Mouse (Mus musculus): Measurements from ENCODE around the gene Inpp5b. TPM values are rescaled to one million over a fixed set of nuclear protein-coding genes. Genes with fewer than 3 reads are reported as not detected.

Inpp5b gene
- polyA plus RNA-seq, 1 experiment, result 25.1 TPM

DNA sequence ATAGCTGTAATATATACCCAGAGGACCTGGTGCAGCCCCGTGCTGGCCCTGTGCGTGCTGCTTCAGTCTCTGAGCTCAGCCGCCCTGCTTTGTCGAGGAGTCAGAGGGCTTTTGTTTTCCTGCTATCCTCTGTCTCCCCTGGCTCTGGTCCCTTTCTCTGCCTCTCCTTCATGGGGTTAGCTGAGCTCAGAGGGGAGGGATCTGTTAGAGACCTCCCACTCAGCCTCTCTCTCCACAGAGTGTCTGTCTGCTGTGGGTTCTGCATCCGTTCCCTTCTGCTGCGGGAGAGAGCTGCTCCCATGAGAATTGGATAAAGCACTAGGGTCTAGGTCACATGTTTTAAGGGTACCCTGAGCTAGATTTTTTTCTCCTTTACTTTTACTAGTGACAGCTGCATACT, 15.5 kb upstream of the Inpp5b start:
- H3K79me2 ChIP-seq (ENCODE audit: control insufficient read depth, insufficient read depth), result no peaks in the 10 kb centered on the region
- no peak overlapping the region for H3K4me2 ChIP-seq (ENCODE audit: low read depth)
- H3K27me3 ChIP-seq (ENCODE audit: control insufficient read depth, insufficient read depth, insufficient read length), result no peaks in the 10 kb centered on the region
- TF ChIP-seq TCF12 (IDR thresholded peaks at IDR 0.05; ENCODE audit: insufficient read depth, poor library complexity, severe bottlenecking) (no peak), POLR2A (IDR thresholded peaks at IDR 0.05; ENCODE audit: insufficient read length, low read depth) (no peak), CEBPB (IDR thresholded peaks at IDR 0.05; ENCODE audit: insufficient read depth, poor library complexity, severe bottlenecking) (no peak), POLR2AphosphoS2 (IDR thresholded peaks at IDR 0.05; ENCODE audit: insufficient read length, low read depth) (no peak), USF1 (IDR thresholded peaks at IDR 0.05; ENCODE audit: low read depth) (no peak), TCF3 (IDR thresholded peaks at IDR 0.05; ENCODE audit: insufficient read length, low read depth) (no peak), E2F4 (IDR thresholded peaks at IDR 0.05; ENCODE audit: insufficient read depth) (no peak), MAX (IDR thresholded peaks at IDR 0.05; ENCODE audit: low read depth) (no peak), MYOG (IDR thresholded peaks at IDR 0.05; ENCODE audit: control insufficient read depth in 1 of 3, insufficient read depth in 1 of 3, insufficient read length in 2 of 3, low read depth in 2 of 3) (no peak), MYOD1 (IDR thresholded peaks at IDR 0.05; ENCODE audit: control insufficient read depth in 1 of 3, insufficient read length in 2 of 3, low read depth in 2 of 3) (no peak), REST (IDR thresholded peaks at IDR 0.05; ENCODE audit: insufficient read depth, insufficient read length) (no peak), SRF (IDR thresholded peaks at IDR 0.05; ENCODE audit: control insufficient read depth, insufficient read length, low read depth) (no peak)
- no peak overlapping the region for H3K4me3 ChIP-seq
- H3ac ChIP-seq (ENCODE audit: control insufficient read depth, insufficient read length), result no peak overlapping the region
- peaks cover 37% of the 10 kb centered on the region for H3K36me3 ChIP-seq (ENCODE audit: control insufficient read depth, insufficient read depth)

DNA sequence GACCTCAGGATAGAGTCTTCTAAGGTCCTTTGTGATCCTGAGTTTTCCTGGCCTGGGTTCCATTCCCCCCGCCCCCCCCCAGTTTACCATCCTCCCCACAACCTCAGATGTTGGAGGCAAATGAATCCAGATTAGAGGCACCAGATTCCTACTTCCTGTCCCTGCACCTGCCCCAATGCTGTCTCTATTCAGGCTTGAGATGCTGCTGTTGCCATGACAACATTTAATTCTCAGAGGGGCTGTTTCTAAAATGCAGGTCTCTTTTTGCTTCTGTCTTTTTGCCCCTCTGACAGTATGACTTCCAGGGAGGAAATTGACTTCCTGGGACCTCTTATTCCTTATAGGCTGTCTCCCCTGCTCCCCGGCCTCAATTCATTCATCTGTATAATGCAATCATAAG, 4.7 kb upstream of the Inpp5b start:
- H3K79me2 ChIP-seq (ENCODE audit: control insufficient read depth, insufficient read depth), result peaks cover 2% of the 10 kb centered on the region
- peaks cover 19% of the 10 kb centered on the region for H3K36me3 ChIP-seq (ENCODE audit: control insufficient read depth, insufficient read depth)
- no peak for TF ChIP-seq SRF (IDR thresholded peaks at IDR 0.05; ENCODE audit: control insufficient read depth, insufficient read length, low read depth)
- TF ChIP-seq MYOG (IDR thresholded peaks at IDR 0.05; ENCODE audit: control insufficient read depth in 1 of 3, insufficient read depth in 1 of 3, insufficient read length in 2 of 3, low read depth in 2 of 3), result no peak
- no peak for TF ChIP-seq POLR2A (IDR thresholded peaks at IDR 0.05; ENCODE audit: insufficient read length, low read depth)
- no peak for TF ChIP-seq TCF3 (IDR thresholded peaks at IDR 0.05; ENCODE audit: insufficient read length, low read depth)
- no peak for TF ChIP-seq TCF12 (IDR thresholded peaks at IDR 0.05; ENCODE audit: insufficient read depth, poor library complexity, severe bottlenecking)
- TF ChIP-seq E2F4 (IDR thresholded peaks at IDR 0.05; ENCODE audit: insufficient read depth), result no peak
- TF ChIP-seq POLR2AphosphoS2 (IDR thresholded peaks at IDR 0.05; ENCODE audit: insufficient read length, low read depth), result no peak
- TF ChIP-seq CEBPB (IDR thresholded peaks at IDR 0.05; ENCODE audit: insufficient read depth, poor library complexity, severe bottlenecking), result no peak
- TF ChIP-seq REST (IDR thresholded peaks at IDR 0.05; ENCODE audit: insufficient read depth, insufficient read length), result no peak
- no peak for TF ChIP-seq MYOD1 (IDR thresholded peaks at IDR 0.05; ENCODE audit: control insufficient read depth in 1 of 3, insufficient read length in 2 of 3, low read depth in 2 of 3)
- no peak for TF ChIP-seq USF1 (IDR thresholded peaks at IDR 0.05; ENCODE audit: low read depth)
- no peak for TF ChIP-seq MAX (IDR thresholded peaks at IDR 0.05; ENCODE audit: low read depth)
- no peak overlapping the region for H3K4me3 ChIP-seq
- H3ac ChIP-seq (ENCODE audit: control insufficient read depth, insufficient read length), result no peak overlapping the region
- no peak overlapping the region for H3K4me2 ChIP-seq (ENCODE audit: low read depth)
- no peaks in the 10 kb centered on the region for H3K27me3 ChIP-seq (ENCODE audit: control insufficient read depth, insufficient read depth, insufficient read length)

DNA sequence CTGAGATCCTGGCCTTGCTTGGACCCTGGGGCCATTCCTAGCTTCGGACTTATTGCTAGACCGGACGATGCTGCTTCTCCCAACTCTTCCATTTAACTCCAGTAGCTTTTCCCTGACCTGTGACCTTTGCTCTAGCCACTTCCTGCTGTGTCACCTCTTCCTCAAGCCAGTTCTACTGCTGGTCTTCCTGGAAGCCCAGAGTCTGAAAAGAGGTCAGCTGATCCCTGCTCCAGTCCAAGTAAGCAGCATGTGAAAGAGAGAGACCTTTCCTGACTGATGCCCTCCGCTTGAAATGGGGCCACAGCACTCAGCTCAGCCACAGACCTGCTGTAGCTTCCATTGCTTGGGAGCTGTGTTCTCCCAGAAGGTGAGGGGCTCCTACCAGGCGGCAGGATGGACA, 4.2 kb upstream of the Inpp5b start:
- no peak overlapping the region for H3ac ChIP-seq (ENCODE audit: control insufficient read depth, insufficient read length)
- H3K79me2 ChIP-seq (ENCODE audit: control insufficient read depth, insufficient read depth), result peaks cover 7% of the 10 kb centered on the region
- no peak overlapping the region for H3K4me2 ChIP-seq (ENCODE audit: low read depth)
- no peak overlapping the region for H3K4me3 ChIP-seq
- H3K27me3 ChIP-seq (ENCODE audit: control insufficient read depth, insufficient read depth, insufficient read length), result no peaks in the 10 kb centered on the region
- H3K36me3 ChIP-seq (ENCODE audit: control insufficient read depth, insufficient read depth), result peaks cover 15% of the 10 kb centered on the region
- TF ChIP-seq REST (IDR thresholded peaks at IDR 0.05; ENCODE audit: insufficient read depth, insufficient read length) (no peak), POLR2A (IDR thresholded peaks at IDR 0.05; ENCODE audit: insufficient read length, low read depth) (no peak), SRF (IDR thresholded peaks at IDR 0.05; ENCODE audit: control insufficient read depth, insufficient read length, low read depth) (no peak), MYOG (IDR thresholded peaks at IDR 0.05; ENCODE audit: control insufficient read depth in 1 of 3, insufficient read depth in 1 of 3, insufficient read length in 2 of 3, low read depth in 2 of 3) (no peak), MAX (IDR thresholded peaks at IDR 0.05; ENCODE audit: low read depth) (no peak), E2F4 (IDR thresholded peaks at IDR 0.05; ENCODE audit: insufficient read depth) (no peak)

DNA sequence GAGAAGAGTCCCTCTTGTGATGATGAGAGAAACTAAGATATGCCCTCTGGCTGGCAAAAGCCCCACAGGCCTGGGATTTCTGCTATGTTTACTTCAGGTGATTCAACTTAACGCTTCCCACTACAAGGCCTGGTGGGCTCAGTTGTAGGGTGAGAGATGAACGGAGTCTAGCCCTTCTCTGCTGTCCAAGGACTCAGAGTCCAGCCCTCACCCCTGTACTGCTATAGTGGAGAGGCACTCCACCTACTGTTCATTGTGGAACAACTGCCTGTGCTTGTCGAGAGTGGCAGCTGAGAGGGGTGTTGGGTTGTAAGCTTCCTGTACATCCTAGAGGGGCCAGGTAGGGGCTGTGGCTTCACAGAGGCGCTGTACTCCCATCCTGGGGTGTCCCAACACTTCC, 3.6 kb upstream of the Inpp5b start:
- H3K4me2 ChIP-seq (ENCODE audit: low read depth), result no peak overlapping the region
- peaks cover 9% of the 10 kb centered on the region for H3K36me3 ChIP-seq (ENCODE audit: control insufficient read depth, insufficient read depth)
- H3ac ChIP-seq (ENCODE audit: control insufficient read depth, insufficient read length), result no peak overlapping the region
- H3K79me2 ChIP-seq (ENCODE audit: control insufficient read depth, insufficient read depth), result peaks cover 12% of the 10 kb centered on the region
- no peak overlapping the region for H3K4me3 ChIP-seq
- H3K27me3 ChIP-seq (ENCODE audit: control insufficient read depth, insufficient read depth, insufficient read length), result no peaks in the 10 kb centered on the region
- no peak for TF ChIP-seq POLR2A (IDR thresholded peaks at IDR 0.05; ENCODE audit: insufficient read length, low read depth)
- TF ChIP-seq POLR2AphosphoS2 (IDR thresholded peaks at IDR 0.05; ENCODE audit: insufficient read length, low read depth), result no peak
- no peak for TF ChIP-seq REST (IDR thresholded peaks at IDR 0.05; ENCODE audit: insufficient read depth, insufficient read length)
- TF ChIP-seq MYOG (IDR thresholded peaks at IDR 0.05; ENCODE audit: control insufficient read depth in 1 of 3, insufficient read depth in 1 of 3, insufficient read length in 2 of 3, low read depth in 2 of 3), result no peak
- no peak for TF ChIP-seq MAX (IDR thresholded peaks at IDR 0.05; ENCODE audit: low read depth)
- no peak for TF ChIP-seq SRF (IDR thresholded peaks at IDR 0.05; ENCODE audit: control insufficient read depth, insufficient read length, low read depth)
- TF ChIP-seq TCF12 (IDR thresholded peaks at IDR 0.05; ENCODE audit: insufficient read depth, poor library complexity, severe bottlenecking), result no peak
- TF ChIP-seq CEBPB (IDR thresholded peaks at IDR 0.05; ENCODE audit: insufficient read depth, poor library complexity, severe bottlenecking), result no peak
- TF ChIP-seq TCF3 (IDR thresholded peaks at IDR 0.05; ENCODE audit: insufficient read length, low read depth), result no peak
- TF ChIP-seq USF1 (IDR thresholded peaks at IDR 0.05; ENCODE audit: low read depth), result no peak
- TF ChIP-seq MYOD1 (IDR thresholded peaks at IDR 0.05; ENCODE audit: control insufficient read depth in 1 of 3, insufficient read length in 2 of 3, low read depth in 2 of 3), result no peak
- TF ChIP-seq E2F4 (IDR thresholded peaks at IDR 0.05; ENCODE audit: insufficient read depth), result no peak

DNA sequence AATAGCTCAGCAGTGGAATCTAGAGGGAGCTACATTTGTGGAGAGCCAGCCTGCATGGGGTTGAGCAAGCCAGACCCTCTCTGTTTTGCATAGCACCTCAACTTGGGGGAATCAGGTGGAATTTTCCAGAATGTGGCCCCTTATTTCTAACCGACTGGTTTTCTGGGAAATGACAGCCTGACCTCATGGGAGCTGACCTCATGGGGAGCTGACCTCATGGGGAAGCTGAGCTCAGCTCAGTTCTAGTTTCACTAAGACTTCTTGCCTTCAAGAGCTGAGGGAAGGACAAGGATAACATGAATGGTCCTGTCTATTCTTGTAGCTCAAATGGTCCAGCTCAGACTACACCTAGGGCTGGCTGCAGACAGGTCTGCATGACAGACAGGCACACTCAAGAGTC, 2.9 kb upstream of the Inpp5b start:
- Histone ChIP-seq H3K27me3 (ENCODE audit: control insufficient read depth, insufficient read depth, insufficient read length) (no peaks in the 10 kb centered on the region), H3K4me2 (ENCODE audit: low read depth) (no peak overlapping the region), H3K36me3 (ENCODE audit: control insufficient read depth, insufficient read depth) (peaks cover 3% of the 10 kb centered on the region), H3ac (ENCODE audit: control insufficient read depth, insufficient read length) (no peak overlapping the region), H3K79me2 (ENCODE audit: control insufficient read depth, insufficient read depth) (peaks cover 19% of the 10 kb centered on the region), H3K4me3 (no peak overlapping the region)
- no peak for TF ChIP-seq POLR2AphosphoS2 (IDR thresholded peaks at IDR 0.05; ENCODE audit: insufficient read length, low read depth)
- TF ChIP-seq E2F4 (IDR thresholded peaks at IDR 0.05; ENCODE audit: insufficient read depth), result no peak
- no peak for TF ChIP-seq MYOG (IDR thresholded peaks at IDR 0.05; ENCODE audit: control insufficient read depth in 1 of 3, insufficient read depth in 1 of 3, insufficient read length in 2 of 3, low read depth in 2 of 3)
- no peak for TF ChIP-seq USF1 (IDR thresholded peaks at IDR 0.05; ENCODE audit: low read depth)
- TF ChIP-seq TCF3 (IDR thresholded peaks at IDR 0.05; ENCODE audit: insufficient read length, low read depth), result no peak
- TF ChIP-seq SRF (IDR thresholded peaks at IDR 0.05; ENCODE audit: control insufficient read depth, insufficient read length, low read depth), result no peak
- no peak for TF ChIP-seq POLR2A (IDR thresholded peaks at IDR 0.05; ENCODE audit: insufficient read length, low read depth)
- no peak for TF ChIP-seq REST (IDR thresholded peaks at IDR 0.05; ENCODE audit: insufficient read depth, insufficient read length)
- TF ChIP-seq MYOD1 (IDR thresholded peaks at IDR 0.05; ENCODE audit: control insufficient read depth in 1 of 3, insufficient read length in 2 of 3, low read depth in 2 of 3), result no peak
- no peak for TF ChIP-seq TCF12 (IDR thresholded peaks at IDR 0.05; ENCODE audit: insufficient read depth, poor library complexity, severe bottlenecking)

All from myocyte (in vitro differentiated cells).